Mouse (Mus musculus) myocyte (in vitro differentiated cells): Measurements from ENCODE around the gene Gm8237.
"Not testable (repeated sequence)": the region's sequence is repeated elsewhere in the genome, so short reads cannot be mapped to it uniquely, and the experiment has no call there.

Experiments
- CEBPB ChIP-seq: IDR thresholded peaks from 2 replicates; pipeline ENCODE4 v1.6.1; 2011; ENCODE audit warnings: mild to moderate bottlenecking, moderate library complexity; ENCODE audit not compliant: poor library complexity, insufficient read depth, severe bottlenecking
- E2F4 ChIP-seq: IDR thresholded peaks from one replicate; pipeline ENCODE4 v1.6.1; 2011; ENCODE audit warnings: mild to moderate bottlenecking, control low read depth, moderate library complexity; ENCODE audit not compliant: insufficient read depth
- MAX ChIP-seq: IDR thresholded peaks from one replicate; pipeline ENCODE4 v1.6.1; 2011; ENCODE audit warnings: low read depth, mild to moderate bottlenecking, control low read depth
- MYOD1 ChIP-seq, 3 experiments: IDR thresholded peaks; one replicate each; pipeline ENCODE4 v1.6.1; 2011; ENCODE audit warnings: control low read depth in 2 of 3, low read depth in 2 of 3, mild to moderate bottlenecking in 2 of 3, moderate library complexity in 1 of 3; ENCODE audit not compliant: insufficient read length in 2 of 3, control insufficient read depth in 1 of 3
- MYOG ChIP-seq, 3 experiments: IDR thresholded peaks; one replicate each; pipeline ENCODE4 v1.6.1; 2011; ENCODE audit warnings: control low read depth in 2 of 3, low read depth in 2 of 3, mild to moderate bottlenecking in 2 of 3; ENCODE audit not compliant: insufficient read length in 2 of 3, control insufficient read depth in 1 of 3, insufficient read depth in 1 of 3
- POLR2A ChIP-seq: IDR thresholded peaks from one replicate; pipeline ENCODE4 v1.6.1; 2011; ENCODE audit warnings: low read depth, mild to moderate bottlenecking, control low read depth, moderate library complexity; ENCODE audit not compliant: insufficient read length
- POLR2AphosphoS2 ChIP-seq: IDR thresholded peaks from one replicate; pipeline ENCODE4 v1.6.1; 2011; ENCODE audit warnings: low read depth, control low read depth; ENCODE audit not compliant: insufficient read length
- REST ChIP-seq: IDR thresholded peaks from one replicate; pipeline ENCODE4 v1.6.1; 2011; ENCODE audit warnings: mild to moderate bottlenecking, control low read depth, moderate library complexity; ENCODE audit not compliant: insufficient read depth, insufficient read length
- SRF ChIP-seq: IDR thresholded peaks from one replicate; pipeline ENCODE4 v1.6.1; 2011; ENCODE audit warnings: low read depth; ENCODE audit not compliant: control insufficient read depth, insufficient read length
- TCF12 ChIP-seq: IDR thresholded peaks from one replicate; pipeline ENCODE4 v1.6.1; 2011; ENCODE audit warnings: mild to moderate bottlenecking, control low read depth; ENCODE audit not compliant: poor library complexity, insufficient read depth, severe bottlenecking
- TCF3 ChIP-seq: IDR thresholded peaks from one replicate; pipeline ENCODE4 v1.6.1; 2011; ENCODE audit warnings: low read depth, control low read depth; ENCODE audit not compliant: insufficient read length
- USF1 ChIP-seq: IDR thresholded peaks from one replicate; pipeline ENCODE4 v1.6.1; 2011; ENCODE audit warnings: low read depth, mild to moderate bottlenecking, control low read depth, moderate library complexity

GRCm38 (mm10) chr14:5830229-5830628 is 50.0 kb downstream of the Gm8237 start, which contains the start of gene Gm3424:
- TF ChIP-seq POLR2AphosphoS2; MYOD1 (IDR thresholded peaks at IDR 0.05; ENCODE audit: control insufficient read depth in 1 of 3, insufficient read length in 2 of 3, low read depth in 2 of 3); MYOG (IDR thresholded peaks at IDR 0.05; ENCODE audit: control insufficient read depth in 1 of 3, insufficient read depth in 1 of 3, insufficient read length in 2 of 3, low read depth in 2 of 3); POLR2A; TCF12; MAX; REST; SRF; TCF3; USF1; CEBPB; E2F4: not testable (repeated sequence)
